ENCODE assay signal across 17 mouse cellular contexts in the genomic region with DNA sequence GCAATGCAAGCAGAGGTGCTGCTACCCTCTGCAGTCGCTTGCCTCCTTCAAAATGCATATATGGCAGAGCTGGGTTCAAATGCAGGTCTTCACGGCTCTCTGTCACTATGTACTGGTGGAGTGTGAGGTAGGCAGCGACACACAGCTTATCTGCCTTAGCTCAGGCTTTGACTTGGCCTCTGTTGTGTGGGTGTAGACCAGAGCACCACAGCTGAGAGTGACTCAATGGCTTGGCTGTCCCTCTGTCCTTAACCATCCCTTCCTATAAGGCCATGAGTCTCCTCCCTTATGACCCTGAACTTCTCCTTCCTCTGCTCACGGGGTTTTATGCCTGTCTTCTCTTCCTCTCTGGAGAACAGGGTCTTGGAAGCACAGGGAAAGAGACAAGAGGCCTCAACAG. TPM values are rescaled to one million over a fixed set of nuclear protein-coding genes. Genes with fewer than 3 reads are reported as not detected.
"Had no signal": no experiment of that assay in that cellular context is flagged by ENCODE, and none has a peak within 500 bp of the region (broad histone marks: within the 10 kb centered on the region; RNA-seq: fewer than 3 reads in every experiment).

No protein-coding gene starts in this region.

- H3K4me1 ChIP-seq: limb, embryonic 10.5 days; midbrain, embryonic 10.5 days; midbrain, embryonic 15.5 days; neural tube, embryonic 12.5 days had no signal

- DNase-seq: kidney, adult 8-10 months; kidney, postnatal 25 days; lung, adult 2 months; lung, postnatal 10 days; lung, postnatal 4 days; retina, postnatal 1 day; right cerebral cortex, postnatal 4 days; spleen, adult 18-20 months; thymus, postnatal 14 days had no signal

- ATAC-seq: intestine, postnatal 0 days; midbrain, embryonic 15.5 days had no signal

- H3K27ac ChIP-seq: left cerebral cortex, adult 2 months; limb, embryonic 10.5 days; liver, embryonic 14.5 days; midbrain, embryonic 10.5 days; midbrain, embryonic 15.5 days; neural tube, embryonic 12.5 days had no signal

- H3K4me3 ChIP-seq: left cerebral cortex, adult 2 months; limb, embryonic 10.5 days; midbrain, embryonic 10.5 days; midbrain, embryonic 15.5 days; neural tube, embryonic 12.5 days had no signal

- H3K27me3 ChIP-seq: midbrain, embryonic 15.5 days; neural tube, embryonic 12.5 days had no signal

RNA-seq across cellular contexts. Expression of gene Myrf, which starts 29.7 kb away (rescaled TPM):
- total RNA-seq: monocyte, adult 5-6 weeks had no signal
